Mouse (Mus musculus): ENCODE data around the gene Lmntd1. TPM values are rescaled to one million over a fixed set of nuclear protein-coding genes. Genes with fewer than 3 reads are reported as not detected.

Lmntd1 gene
- total RNA-seq, 2 experiments from 2014 or later = 0.23 to 0.29 TPM

GRCm38 (mm10) chr6:145557059-145557992, 56.8 kb downstream of the Lmntd1 start:
- DNase-seq = no peak

DNA sequence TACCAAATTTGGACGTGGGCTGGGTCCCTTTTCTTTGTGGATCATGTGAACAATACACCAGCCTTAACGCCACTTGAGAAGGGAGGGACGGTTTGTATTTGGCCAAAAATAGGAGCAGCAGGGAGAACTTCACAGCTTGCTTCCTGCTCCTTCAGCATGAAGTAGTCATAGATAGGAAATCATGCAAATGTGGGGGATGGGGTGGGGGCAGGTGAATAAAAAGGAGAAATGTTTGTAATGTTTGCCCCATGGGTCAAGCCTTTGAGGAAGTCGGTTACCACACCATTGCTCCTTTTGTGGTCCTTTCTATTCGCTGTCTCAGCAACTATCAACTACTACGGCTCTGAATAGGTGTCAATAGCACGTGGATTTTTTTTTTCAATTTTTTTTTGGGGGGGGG, 60.9 kb downstream of the Lmntd1 start:
- no peak for DNase-seq

DNA sequence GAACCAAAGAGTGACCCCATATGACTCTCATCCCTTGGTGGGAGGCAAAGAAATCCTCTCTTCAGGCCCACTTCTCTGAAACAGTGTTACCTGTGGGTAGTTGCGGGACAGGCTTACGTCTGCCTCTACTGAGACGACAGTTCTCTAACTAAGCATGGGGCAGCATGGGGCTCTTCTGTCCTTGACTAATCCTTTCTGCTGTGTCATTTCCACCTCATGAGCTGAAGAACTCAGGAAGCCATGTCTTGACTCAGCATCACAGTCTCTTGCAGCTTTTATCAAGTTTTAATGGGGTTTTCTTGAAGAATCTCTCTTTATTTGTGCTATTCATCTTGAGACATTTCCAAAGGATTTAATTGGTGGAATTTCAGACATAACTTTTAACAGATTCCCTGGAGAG, 61.3 kb downstream of the Lmntd1 start:
- no peak for DNase-seq

GRCm38 (mm10) chr6:145550993-145551392, 63.1 kb downstream of the Lmntd1 start:
- no peak for DNase-seq

- DNase-seq = no peak
Observed at GRCm38 (mm10) chr6:145545927-145546641, 68.0 kb downstream of the Lmntd1 start.

DNA sequence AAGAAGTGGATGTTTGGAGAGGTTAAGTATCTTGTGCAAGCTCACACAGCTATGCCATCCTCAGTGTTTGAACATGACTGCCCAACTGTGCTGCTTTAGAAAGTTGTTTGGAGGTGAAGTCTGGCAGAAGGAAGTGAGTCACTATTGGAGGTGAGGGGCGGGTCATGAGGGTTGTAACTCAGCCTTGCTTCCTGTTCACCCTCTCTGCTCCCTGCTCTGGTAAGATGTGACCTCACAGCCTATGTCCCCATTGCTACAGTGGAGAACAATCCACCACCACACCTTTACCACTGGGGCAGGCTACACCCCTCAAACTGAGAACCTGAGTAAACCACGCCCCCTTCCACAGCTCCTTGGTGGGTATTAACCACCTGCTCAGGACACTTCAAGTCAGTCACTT, 69.3 kb downstream of the Lmntd1 start:
- DNase-seq = no peak

DNA sequence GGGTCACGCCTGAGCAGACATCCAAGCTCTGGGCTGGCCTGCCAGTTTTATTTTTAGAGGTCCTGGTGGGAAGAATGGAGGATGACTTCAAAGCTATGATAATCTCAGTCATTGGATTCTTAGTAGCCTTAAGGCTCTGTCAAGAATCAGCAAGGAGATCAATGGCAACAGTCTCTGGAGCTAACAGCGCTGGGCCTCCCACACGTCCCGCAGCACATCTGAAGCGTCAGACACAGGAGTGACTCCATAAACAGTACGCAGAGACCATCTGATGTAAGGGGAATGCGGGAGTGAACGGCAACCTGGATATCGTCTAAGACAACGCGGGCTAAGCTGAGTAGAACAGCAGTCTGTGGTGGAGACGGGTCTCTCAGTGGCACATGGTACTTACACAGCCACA, 69.8 kb downstream of the Lmntd1 start:
- DNase-seq = no peak

DNA sequence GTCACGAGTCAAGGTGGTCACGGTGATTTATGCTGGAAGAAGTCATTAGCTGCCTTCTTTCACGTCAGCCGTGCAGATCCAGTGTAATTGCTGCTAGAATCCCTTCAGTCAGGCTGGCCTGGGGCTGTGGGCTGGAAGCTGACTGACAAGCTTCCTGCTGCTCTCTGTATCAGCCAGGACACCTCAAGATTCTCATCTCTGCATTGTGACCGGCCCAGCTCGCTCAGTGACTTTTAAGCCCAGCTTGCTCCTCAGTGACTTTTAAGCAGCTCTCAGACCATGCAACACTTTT, 74.6 kb downstream of the Lmntd1 start:
- no peak for DNase-seq

DNA sequence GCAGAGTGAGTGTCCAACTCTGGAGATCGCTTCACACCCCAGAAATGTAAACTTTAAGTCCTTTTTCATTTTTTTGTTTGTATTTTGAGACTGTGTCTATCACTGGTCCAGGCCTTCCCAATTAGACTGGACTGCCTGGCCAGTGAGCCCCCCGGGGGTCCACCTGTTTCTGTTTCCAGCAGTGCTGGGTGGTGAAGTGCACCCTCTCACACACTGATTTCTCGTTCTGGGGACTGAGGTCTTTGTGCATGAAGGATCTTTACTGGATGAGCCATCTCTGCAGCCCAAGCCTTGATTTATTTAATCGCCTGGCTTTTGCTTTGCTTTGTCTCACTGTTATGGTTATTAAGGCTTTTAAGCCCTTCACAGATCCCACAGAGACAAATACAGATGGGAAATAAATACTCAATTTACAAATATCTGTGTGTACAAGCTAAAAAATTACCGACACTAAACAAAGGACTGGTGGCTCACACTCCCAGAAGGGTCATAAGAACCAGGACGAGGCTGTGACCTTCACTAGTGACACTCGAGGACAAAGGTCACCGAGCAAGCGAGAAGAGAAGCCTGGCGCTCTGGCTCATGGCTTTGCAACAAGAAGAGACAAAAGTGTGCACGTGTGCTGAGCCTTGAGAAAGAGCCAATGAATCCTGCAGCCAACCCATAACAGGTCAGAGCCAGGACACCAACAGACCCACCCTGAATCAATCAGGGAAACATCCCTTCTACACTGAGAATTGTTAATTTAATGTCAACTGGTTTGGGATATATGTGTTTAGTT, 75.1 kb downstream of the Lmntd1 start:
- DNase-seq = no peak

DNA sequence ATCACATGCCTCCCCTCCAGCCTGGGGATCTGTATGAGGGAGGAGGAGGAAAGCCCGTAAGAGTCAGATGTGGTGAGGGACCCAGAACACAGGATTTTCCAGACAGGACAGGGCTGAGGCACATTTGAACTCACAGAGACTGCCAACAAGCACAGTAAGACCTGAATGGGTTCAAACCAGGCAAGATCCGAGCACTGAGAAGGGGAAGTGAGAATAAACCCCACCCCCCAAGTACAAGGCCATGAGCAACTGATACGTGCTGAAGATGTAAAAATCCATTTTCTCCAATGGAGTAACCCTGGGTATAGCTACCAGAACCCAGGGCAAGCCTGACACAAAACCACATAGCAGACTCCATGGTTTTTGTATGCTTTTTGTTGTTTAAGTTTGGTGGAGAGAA, 83.7 kb downstream of the Lmntd1 start:
- no peak for DNase-seq

GRCm38 (mm10) chr6:145523337-145523736, 90.8 kb downstream of the Lmntd1 start:
- DNase-seq = no peak

- DNase-seq = no peak
Observed at GRCm38 (mm10) chr6:145522617-145523016, 91.5 kb downstream of the Lmntd1 start.

- DNase-seq = no peak
Observed at GRCm38 (mm10) chr6:145517002-145517401, 97.1 kb downstream of the Lmntd1 start.

- DNase-seq = no peak
Observed at GRCm38 (mm10) chr6:145515859-145516581, 98.1 kb downstream of the Lmntd1 start.

GRCm38 (mm10) chr6:145511265-145511664, 102.9 kb downstream of the Lmntd1 start:
- no peak for DNase-seq

DNA sequence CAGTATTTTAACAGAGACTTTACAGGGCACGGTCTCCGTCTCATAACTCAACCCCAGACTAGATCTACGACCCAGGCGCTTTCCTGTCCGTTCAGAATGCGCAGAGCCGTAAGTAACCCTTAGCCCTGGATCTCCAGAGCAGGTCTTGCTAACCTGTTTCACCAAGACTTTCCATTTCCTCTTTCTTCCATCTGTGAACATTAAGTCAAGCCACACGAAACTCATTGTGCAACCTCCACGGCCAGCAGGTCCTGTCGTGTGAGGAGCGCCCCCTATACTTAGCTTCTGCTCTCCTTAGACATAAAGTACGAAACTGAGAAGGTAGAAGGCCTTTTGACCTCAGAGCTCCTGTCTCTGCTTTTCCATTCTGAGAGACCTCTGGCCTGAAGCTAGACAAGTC, 105.3 kb downstream of the Lmntd1 start:
- no peak for DNase-seq

GRCm38 (mm10) chr6:145501751-145502150, 112.4 kb downstream of the Lmntd1 start:
- no peak for DNase-seq

GRCm38 (mm10) chr6:145499574-145500546, 114.3 kb downstream of the Lmntd1 start:
- DNase-seq = no peak

- DNase-seq = no peak
Observed at GRCm38 (mm10) chr6:145495731-145496130, 118.4 kb downstream of the Lmntd1 start.

- no peak for DNase-seq
Observed at GRCm38 (mm10) chr6:145488251-145488650, 125.9 kb downstream of the Lmntd1 start.
